Mouse (Mus musculus) cerebellum, adult 11 months (tissue): Measurements from ENCODE around the gene Scgb2b19.
"Not testable (repeated sequence)": the region's sequence is repeated elsewhere in the genome, so short reads cannot be mapped to it uniquely, and the experiment has no call there.

Experiments used
- DNase-seq: peaks from one replicate; pipeline ENCODE4 v3.0.0; 2022

The Scgb2b19 gene

GRCm38 (mm10) chr7:33280238-33280637 lies at the start of gene Scgb2b19:
Scgb2b19 (minus strand) TSS chr7:33280338.
- DNase-seq = not testable (repeated sequence)

GRCm38 (mm10) chr7:33286991-33287390 lies 6.9 kb upstream of the Scgb2b19 start, which contains the start of gene Scgb1b19:
Scgb1b19 (plus strand) TSS chr7:33287291.
- not testable (repeated sequence) for DNase-seq
